Mouse (Mus musculus): ENCODE data around the gene Shf.

Gene Shf

DNA sequence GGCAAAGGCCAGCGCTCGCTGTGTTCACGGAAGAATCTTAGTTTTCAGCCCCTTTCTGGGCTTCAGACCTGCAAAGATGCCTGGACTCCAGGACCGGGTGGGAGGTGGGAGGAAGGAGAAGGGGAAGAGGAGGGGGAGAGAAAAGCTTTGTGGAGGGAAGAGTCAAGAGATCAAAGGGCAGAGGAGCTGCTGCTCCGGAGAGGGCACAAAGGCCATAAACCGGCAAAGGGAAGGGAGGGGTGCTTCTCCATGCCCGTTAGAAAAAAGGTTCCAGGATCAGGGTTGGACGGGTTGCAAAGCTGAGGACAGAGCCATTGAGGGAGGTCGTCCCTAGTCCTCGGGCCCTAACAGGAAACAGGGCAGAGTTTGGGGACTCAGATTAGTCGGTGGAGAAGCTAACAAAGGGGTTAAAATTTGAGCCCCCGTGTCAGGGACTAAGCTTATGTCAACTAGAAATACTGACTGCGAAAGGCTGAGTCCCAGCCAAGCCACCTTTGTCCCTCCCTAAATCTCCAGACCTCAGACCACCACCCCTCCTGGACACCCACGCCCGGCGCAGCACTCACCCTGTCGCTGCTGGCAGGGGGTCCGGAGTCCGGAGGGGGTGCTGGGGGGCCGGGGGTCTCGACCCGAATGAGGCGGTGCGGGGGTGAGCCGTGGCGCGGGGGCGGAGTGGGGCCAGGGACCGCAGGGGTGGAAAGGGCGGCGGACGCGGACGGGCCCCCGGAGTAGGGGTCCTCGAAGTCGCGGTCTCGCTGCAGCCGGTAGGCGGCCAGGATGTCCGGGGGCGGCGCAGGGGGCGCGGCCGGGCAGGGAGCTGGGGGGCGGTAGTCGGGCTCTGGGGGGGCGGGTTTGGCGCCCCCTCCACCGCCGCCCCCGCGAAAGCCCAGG is 636 bp downstream of the Shf start:
- no peak for DNase-seq (ENCODE audit: low read depth)

DNA sequence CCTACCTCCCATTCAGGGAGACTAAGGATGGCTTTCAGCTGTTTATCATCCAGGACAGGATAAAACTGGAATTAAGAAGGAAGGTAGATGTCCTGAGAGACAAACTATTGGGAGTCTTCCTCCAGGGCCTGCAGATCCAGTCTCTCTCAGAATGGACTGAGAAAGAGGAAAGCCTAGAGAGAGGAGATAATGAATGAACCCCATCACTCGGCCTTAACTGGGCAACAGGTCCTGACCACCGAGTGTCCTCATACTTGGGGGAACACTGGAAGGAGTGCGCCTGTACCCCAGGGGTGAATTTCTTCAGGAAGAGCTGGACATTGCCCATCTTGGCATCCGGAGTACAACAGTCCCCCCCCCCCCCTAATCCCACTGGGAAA is 1.3 kb downstream of the Shf start:
- no peak for DNase-seq (ENCODE audit: low read depth)

DNA sequence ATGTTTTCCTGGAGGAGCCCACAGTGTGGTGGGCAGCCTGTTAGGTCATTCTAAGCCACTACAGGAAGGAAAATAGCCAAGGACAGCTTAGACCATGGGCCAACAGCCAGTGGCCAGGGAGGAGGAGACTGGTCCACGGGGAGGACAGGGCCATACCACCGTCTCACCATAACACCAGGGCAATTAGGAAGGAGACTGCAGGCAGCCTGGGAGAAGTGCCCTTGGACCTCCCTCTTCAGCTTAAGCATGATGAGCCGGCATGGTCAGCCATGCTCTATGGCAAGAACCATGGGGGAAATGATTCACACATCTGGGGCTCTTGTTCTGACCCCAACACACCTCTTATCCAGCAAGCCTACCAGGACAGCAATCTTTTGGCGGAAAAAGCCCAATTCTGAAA is 1.8 kb downstream of the Shf start:
- DNase-seq (ENCODE audit: low read depth): no peak

DNA sequence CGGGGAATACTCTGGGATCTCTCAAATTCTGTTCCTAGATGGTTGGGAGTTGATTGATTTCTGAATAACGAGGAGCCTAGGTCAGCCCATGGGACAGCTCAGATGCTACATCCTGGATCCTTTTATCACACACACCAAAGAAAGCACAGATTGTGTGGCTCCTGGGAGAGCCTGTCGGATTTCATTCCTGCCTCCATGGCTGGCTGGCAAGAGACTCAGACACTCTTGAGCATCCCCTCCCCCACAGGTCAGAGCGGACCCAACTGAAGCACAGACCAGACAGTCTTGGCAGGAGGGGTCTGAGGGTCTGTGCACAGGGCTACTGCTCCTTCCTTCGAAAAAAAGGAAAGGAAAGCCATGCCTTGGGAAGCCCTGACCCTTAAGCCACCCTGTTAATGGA is 2.3 kb downstream of the Shf start:
- DNase-seq (ENCODE audit: low read depth): no peak

DNA sequence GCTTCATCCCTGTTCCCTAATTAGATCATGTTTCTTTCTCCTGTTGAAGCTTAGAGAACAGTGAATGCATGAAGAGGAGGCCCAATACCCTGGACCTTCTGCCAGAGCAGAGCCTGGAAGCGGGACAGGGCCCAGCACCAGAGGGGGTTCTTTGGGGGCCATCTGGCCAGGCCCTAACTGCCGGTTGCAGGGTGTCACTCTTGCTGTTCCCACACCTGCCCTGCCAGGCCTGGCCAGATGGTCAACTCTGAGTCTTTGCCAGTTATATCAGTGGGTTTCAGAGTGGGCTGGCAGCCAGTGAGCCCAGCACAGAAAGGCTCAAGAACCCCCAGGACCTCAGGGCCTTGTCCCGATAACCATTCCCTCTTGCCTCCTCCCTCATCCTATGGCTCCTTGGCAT is 2.9 kb downstream of the Shf start:
- no peak for DNase-seq (ENCODE audit: low read depth)

DNA sequence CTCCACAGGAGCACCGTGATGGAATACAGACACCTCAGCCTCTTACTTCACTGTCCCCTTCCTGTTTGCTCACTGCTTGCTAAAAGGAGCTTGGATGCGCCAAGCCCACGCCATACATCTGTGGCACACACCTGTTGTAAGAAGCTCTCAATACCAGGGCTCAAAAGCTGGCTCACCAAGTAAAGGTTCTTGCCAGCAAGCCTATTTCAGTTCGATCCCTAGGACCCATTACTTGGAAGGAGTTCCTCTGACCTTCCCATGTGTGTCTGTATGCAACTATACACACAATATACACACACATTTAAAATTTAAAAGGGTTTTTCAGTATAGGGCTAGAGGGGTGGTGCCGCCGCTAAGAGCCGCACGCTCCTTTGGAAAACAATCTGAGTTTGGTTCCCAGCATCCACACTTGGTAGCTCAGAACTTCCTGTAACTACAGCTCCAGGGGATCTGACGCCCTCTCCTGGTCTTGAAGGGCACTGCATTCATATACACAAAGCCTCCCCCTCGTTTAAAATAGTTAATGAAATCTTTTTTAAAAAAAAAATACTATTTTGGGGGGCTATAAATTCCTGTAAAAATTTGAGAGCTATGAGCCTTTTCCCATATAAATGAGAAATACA is 3.6 kb downstream of the Shf start:
- no peak for DNase-seq (ENCODE audit: low read depth)

DNA sequence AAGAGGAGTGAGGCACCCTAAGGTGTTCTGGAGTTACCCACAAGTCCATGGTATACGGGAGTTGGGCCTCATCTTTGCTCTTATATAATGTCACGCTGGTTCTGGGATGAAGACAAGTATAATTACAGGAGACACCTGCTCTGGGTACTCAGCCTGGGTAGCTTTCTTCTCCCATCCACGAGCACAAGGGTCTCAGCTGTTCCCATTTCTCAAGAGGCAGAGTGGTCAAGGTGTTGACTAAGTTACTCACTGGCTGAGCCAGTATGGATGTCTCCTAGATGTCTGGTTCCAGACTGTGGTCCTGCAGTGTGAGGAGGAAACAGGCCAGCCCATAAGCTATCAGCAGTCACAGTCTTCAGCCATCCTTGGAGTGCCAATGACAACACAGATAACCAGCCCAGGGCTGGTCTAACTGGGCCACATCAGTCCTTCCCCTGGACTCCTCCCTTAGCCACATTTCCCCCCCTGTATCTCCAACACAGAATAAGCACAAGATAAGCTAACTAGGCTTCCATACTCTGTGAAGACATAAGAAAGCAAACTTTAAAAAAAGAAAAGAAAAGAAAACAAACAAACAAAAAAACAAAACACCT is 4.5 kb downstream of the Shf start:
- no peak for DNase-seq (ENCODE audit: low read depth)

DNA sequence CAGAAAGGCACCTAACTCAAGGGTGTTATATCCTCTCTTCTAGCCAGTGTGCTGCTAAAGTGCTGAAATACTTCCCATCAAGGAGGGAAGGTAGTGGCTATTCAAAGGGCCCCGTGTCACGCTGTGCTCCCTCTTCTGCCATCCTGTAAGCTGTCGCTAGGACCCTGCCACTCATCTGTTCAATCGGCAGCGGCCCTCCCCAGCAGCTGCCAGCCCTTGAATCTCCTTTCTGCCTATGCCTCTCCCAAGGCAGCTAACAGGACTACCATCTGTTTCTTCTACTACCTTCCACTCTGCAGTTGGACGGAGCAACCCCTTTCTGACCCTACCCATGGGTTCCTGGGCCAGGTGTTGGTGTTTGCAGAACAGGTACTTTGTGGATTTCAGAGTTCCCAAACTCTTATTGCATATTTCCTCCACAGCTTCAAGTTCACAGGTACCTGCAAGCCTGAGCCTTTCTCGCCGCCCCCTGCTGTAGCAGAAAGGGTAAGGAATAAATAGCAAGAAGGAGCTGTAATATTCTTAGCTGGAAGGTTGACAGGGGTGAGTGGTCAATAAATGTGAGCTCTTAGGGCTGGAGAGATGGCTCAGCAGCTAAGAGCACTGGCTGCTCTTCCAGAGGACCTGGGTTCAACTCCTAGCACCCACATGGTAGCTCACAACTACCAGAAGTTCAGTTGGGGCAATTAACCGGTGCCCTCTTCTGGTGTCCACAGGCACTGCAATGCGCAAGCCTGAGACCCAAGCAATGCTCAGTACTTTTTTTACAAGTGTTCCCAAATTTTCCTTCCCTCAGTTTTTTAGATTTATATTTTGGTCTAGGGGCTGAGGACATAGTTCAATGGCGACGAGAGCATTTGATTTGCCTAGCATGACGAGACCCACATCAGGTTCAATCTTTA is 6.1 kb downstream of the Shf start:
- DNase-seq (ENCODE audit: low read depth): no peak

DNA sequence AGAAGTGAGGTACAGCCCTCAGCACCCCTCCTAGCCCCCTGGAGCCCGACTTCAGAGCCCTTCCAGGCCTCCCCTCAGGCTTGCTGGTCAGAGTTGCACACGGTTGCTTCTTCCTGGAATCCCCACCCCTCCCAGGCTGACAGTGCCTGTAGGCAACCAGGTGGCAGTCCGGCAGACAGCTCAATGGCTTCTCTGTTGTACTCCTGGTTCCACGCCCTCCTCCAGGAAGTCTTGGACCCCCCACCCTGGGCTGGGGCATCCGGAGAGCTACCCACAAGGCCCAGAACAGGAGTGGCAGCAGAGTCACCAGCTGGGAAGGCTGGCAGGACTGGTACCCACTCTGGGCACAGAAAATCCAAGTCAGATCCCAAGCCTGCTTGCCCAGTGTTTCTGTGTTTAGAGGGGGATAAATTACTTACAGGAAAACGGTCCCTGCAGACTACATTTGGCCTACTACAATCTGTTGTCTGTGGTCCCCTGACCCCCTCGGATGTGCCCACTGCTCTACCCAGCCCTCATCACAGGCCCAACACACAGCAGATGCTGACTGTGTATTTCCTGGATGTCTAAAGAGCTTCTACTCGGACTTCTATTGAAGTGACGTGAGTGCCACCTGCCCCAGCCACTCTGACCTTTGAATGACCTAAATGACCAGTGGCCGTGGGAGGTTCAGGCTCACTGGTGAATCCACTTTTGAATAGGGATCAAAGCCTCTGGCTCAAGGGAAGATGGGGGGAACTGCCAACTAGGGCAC is 6.9 kb downstream of the Shf start:
- no peak for DNase-seq (ENCODE audit: low read depth)

DNA sequence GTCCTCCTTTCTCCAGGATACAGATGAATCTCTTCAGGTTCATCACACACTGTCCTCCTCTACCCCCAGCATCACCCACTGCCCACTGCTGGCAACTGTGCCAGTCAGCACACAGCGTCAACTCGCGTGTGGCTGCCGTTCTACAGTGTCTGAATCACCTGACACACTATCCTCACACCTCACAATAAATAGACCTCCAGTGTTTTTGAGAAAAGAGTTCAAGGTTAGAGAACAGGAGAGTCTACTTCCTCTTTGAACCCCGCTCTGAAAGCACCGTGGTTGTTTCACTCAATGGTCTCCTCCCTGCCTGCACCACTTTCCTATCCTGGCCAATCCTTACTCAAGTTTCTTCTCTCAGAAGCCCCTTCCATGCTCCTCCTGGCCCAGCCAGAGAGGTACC is 7.8 kb downstream of the Shf start:
- DNase-seq (ENCODE audit: low read depth): no peak

DNA sequence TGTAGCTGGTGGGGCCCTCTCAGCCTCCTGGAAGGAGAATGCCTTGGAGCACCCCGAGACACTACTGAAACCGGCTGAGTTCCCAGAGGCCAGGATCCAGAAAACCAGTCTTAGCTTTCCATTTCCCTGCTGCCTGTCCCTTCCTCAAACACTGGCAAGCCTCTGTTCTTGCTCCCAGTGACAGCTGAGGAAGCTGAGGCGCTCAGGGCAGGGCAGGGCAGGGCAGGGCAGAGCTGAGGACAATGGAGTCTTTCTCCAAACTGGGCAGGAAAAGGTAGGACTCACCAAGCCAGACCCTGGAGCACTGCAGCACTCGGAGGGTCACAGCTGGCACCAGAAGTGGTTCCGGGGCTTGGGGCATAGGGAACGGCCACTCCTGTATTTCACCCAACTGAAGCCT is 8.7 kb downstream of the Shf start:
- DNase-seq (ENCODE audit: low read depth): no peak

DNA sequence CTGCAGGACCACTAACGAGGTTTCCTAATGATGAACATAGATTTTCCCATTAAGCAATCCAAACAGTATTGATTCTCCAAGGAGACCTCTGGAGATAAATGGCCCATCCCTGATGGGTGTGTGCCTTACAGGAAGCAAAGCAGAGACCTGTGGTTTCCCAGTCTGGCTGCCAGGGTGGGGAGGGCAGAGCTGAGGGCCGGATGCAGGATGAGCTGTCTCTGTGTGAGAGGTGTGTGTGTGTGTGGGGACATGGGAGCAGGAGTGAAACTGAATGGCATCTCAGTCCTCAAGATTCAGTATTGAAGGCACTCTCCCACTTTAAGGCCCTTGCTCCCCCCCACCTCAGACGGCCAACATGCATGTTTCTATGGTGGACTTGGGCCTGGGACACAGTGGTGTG is 12.8 kb downstream of the Shf start:
- no peak for DNase-seq (ENCODE audit: low read depth)

DNA sequence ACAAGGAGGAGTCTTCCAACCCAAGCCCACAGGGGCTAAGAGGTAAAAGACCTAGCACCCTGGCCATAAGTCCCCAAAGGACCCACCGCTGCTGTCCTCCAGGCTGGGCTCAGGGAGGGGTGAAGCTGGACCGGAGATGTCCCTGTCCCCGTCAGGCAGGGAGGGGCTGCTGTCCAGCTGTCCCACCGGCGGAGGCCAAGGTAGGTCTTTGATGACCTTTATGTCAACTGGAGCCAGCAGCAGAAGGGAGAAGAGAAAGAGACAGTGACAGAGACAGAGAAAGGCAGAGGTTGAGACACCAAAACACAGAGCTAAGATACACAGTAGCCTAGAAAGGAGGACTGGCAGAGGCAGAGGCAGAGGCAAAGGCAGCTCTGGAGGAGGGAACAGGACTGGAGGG is 13.6 kb downstream of the Shf start:
- no peak for DNase-seq (ENCODE audit: low read depth)

DNA sequence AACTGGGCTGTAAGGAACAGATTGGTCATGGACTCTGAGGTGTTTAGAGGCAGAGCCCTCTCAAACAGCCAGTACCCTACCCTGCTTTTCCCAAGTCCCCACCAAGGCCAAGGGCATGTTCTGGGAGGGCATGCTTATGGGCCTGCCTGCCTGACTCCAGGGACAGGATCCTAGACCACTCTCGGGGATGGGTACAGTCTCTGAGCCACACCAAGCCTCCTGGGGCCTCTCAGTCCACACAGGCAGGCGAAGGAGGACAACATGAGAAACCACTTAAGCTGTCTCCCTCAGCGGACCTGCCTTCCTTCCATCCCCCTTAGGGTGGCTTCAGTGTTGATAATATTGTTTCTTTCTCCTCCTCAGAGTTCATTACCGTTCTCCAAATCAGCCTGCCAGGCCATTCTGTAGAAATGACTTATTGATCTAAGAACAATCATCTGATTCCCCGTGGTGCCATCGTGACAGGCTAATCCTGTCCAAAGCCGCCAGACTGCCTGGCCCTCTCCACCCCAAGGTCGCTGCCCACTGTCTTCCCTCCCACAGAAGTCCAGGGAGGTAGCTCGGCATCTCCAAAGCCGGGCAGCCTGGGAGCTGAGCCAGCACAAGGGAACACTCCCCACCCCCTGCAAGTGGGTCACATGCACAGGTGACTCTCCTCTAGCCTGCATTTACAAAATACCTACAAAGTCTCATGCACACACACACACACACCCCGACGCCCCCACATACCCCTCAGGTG is 14.6 kb downstream of the Shf start:
- no peak for DNase-seq (ENCODE audit: low read depth)

DNA sequence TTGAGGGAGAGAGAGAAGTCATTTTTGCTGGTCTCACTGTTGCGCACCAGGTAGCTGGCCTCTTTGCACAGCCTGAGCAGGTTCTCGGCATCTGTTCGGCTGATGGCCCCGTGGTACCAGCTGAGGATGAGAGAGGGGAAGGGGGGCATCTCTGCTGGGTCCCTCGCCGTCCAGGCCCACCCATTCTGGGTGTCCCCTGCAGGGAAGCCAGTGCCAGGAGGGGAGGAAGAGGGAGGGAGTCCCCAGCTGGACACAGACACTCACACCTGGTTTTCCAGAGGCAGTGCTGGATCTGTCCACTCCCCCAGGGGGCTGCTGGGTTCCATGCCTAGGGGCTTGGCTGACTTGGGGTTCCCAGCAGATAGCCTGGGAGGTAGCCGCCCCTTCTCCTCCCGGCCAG is 15.2 kb downstream of the Shf start:
- DNase-seq (ENCODE audit: low read depth): no peak

DNA sequence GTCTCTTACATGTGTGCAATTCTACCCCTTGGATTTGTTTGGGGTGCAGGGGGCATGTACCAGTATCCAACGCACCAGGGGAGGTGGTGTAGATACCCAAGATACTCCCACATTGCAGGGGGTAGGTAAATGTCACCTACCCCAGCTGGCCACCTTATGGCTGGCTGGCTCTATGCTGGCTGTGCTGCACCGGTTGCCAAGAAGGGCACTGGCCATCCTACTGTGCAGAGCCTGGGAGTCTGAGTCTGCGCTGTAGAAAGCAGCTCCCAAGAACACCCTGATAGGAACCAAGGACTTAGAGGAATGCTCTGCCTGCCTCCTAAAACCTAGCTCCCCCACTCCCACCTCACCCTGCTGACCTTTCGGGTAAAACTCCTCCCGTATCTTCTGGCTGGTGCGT is 16.0 kb downstream of the Shf start:
- no peak for DNase-seq (ENCODE audit: low read depth)

DNA sequence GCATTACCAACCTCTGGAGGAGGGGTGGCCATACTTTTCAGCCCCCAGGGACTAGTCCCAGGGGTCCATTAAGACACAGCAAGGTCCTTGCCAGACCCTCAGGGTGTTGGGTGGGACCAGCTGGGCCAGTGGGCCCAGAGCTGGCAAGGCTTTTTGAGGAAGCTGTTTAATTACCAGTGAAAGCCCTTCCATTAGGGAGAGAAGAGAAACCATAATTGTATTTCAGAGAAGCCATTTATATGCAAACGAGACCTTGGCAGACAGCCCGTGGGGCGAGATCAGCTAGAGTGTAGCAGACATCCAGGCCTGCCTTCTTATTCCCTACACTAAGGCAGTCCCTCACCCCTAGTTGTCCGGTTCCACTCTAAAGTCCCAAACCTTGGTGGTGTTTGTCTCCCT is 17.0 kb downstream of the Shf start:
- DNase-seq (ENCODE audit: low read depth): no peak

DNA sequence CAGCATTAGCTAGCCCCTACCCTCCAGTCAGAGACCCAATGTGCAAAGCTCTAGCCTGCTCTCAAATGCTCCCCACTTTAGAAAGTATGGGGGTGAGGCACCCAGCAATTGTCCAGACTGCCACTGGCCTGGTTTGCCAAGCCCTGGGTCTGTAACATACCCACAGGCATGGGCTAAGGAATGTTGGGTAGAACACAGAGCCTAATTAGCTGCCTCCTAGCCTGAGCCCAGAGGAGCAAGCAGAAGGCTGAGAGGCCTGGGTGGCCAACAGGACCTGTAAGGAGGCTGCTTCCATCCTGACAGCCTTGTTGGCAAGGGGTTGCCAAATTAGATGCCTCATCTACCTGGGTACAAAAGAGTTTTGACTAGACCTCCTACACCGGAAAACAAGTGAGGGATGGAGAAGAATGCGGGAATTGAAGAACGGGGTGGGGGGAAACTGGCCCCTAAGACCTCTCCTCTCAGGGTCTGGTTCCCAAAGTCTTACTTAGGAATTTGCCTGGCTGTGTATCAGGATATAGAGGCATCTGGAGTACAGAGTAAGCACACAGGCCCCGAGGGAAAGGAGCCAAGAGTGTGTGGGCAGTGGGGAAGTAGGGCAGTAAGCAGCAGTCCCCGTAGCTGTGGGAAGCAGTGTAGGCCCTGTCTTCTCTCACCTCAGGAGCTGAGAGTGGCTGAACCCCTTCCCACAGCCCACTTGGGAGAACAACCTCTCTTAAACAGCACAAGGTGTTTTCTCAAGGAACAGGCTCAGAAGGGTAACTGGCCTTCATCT is 17.6 kb downstream of the Shf start:
- peak; percentile 44 for DNase-seq (ENCODE audit: low read depth)

DNA sequence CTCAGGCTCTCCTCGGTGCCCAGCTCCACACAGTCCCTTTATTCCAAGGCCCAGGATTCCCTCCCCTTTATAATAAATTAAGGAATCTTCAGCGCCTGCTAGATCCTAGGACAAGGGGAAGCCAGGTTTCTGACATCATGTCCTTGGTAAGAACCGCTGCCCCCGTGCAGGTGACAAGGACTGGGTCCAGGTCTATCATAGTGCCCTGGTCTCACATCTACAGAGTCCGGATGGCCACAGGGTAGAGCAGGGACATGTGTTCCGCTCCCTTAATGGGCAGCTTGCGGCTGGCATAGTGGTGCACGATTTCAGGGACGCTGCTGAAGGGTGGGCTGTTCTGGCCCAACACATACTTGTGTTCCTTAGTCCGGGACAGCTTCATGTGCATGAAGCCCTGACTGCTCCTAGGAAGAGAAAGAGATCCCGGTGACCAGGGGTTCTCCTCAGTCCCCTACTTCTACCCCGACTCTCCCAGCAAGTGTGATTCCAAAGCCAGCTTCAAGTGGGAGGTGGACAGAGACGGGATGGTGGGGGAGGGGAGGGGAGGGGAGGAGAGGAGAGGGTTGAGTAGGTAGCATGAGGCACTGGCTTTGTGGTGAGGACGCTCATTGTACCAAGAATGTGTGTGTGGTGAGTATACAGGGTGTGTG is 19.7 kb downstream of the Shf start:
- DNase-seq (ENCODE audit: low read depth): no peak

Measured in fibroblast of lung, adult 2 months (primary cell).